Mouse (Mus musculus) hematopoietic stem cell, adult 5-6 weeks (primary cell): ENCODE measurements at regions not wholly inside any gene's neighbourhood (a gene's known extent, or its start where the extent isn't known, plus 50 kb on each side); places are given as distances from the start of the nearest gene placed in this dataset.

Experiments used
- ATAC-seq, 2 experiments: fragments of 125-278 bp in 1 of 2; replicated peaks in 1 of 2; 2 replicates each; pipeline ENCODE4 v1.8.0; 2016 to 2017; ENCODE audit warnings: inconsistent platforms in 2 of 2, mild to moderate bottlenecking in 2 of 2, moderate number of reproducible peaks in 2 of 2, low read depth in 1 of 2, moderate TSS enrichment in 1 of 2; ENCODE audit not compliant: low FRiP score in 2 of 2, poor library complexity in 2 of 2, severe bottlenecking in 2 of 2, insufficient read depth in 1 of 2, low TSS enrichment in 1 of 2

- ATAC-seq = no peak
These were observed 52.0 kb upstream of the Eef2kmt start for GRCm38 (mm10) chr16:5307761-5308160.

GRCm38 (mm10) chr16:5307249-5307605 is 51.4 kb upstream of the Eef2kmt start:
- ATAC-seq = no peak

GRCm38 (mm10) chr16:5306588-5307248 is 50.9 kb upstream of the Eef2kmt start:
- ATAC-seq = peak; percentile 87 to 93
